Mouse (Mus musculus): ENCODE data around the gene Mmp8. TPM values are rescaled to one million over a fixed set of nuclear protein-coding genes. Genes with fewer than 3 reads are reported as not detected.

The Mmp8 gene
- polyA plus RNA-seq (2012; rRNA removed; ENCODE audit: low replicate concordance), result 0.23 TPM in 1 of 2 replicates, not detected in the other

GRCm38 (mm10) chr9:7558221-7559017 lies at the start of gene Mmp8:
Gene Mmp8 (plus strand): TSS chr9:7558456.

GRCm38 (mm10) chr9:7571162-7571561 lies 12.9 kb downstream of the Mmp8 start, which contains the start of gene Mmp27:
Gene Mmp27 (plus strand): TSS chr9:7571396.

Other genes starting within 250 kb of the Mmp8 start
- gene Mmp12, start 214.1 kb upstream of the Mmp8 start, polyA plus RNA-seq (2012; rRNA removed; ENCODE audit: low replicate concordance), result 1.3 and 7.4 TPM in 2 replicates
- gene Mmp1b, start 170.4 kb upstream of the Mmp8 start, polyA plus RNA-seq (2012; rRNA removed; ENCODE audit: low replicate concordance), result not detected in 2 replicates
- 3.5 and 13.1 TPM in 2 replicates for gene Mmp3, start 112.6 kb upstream of the Mmp8 start, polyA plus RNA-seq (2012; rRNA removed; ENCODE audit: low replicate concordance)
- 1.2 TPM in 1 of 2 replicates, not detected in the other for gene Mmp10, start 56.1 kb upstream of the Mmp8 start, polyA plus RNA-seq (2012; rRNA removed; ENCODE audit: low replicate concordance)
- gene Mmp27, start 12.9 kb downstream of the Mmp8 start, polyA plus RNA-seq (2012; rRNA removed; ENCODE audit: low replicate concordance), result 0.44 and 0.54 TPM in 2 replicates
- gene Mmp20, start 69.8 kb downstream of the Mmp8 start, polyA plus RNA-seq (2012; rRNA removed; ENCODE audit: low replicate concordance), result not detected in 2 replicates
- gene Mmp7, start 133.6 kb downstream of the Mmp8 start, polyA plus RNA-seq (2012; rRNA removed; ENCODE audit: low replicate concordance), result 0.19 and 4.5 TPM in 2 replicates
- 56.3 and 102 TPM in 2 replicates for gene Tmem123, start 205.6 kb downstream of the Mmp8 start, polyA plus RNA-seq (2012; rRNA removed; ENCODE audit: low replicate concordance)

Measured in subcutaneous adipose tissue, adult 2 months (tissue).